Mouse (Mus musculus): ENCODE measurements at regions not wholly inside any gene's neighbourhood (a gene's known extent, or its start where the extent isn't known, plus 50 kb on each side); places are given as distances from the start of the nearest gene placed in this dataset.
"Not testable (repeated sequence)": the region's sequence is repeated elsewhere in the genome, so short reads cannot be mapped to it uniquely, and the experiment has no call there.

DNA sequence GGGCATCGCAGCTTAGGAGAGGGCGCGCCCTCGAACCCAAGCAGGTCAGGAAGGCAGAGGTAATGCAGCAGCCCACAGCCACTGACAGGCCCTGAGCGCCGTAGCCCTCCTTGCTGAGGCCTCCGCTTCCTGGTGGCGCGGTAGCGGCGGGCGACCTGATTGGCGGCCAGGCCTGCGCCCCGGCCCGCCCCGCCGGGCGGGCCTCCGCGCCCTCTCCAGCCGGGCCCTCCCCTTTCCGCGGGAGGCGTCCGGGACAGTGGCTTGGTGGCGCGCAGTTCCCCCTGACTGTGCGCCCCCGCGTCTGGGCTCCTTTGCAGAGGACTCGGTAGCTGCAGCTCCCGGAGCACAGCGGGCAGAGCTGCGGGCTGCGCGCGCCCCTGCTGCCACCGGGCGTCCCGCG lies 242.1 kb downstream of the Gm21863 start:
- DNase-seq (ENCODE audit: extremely low spot score, low spot score), result peak; percentile 35
- H3K27ac ChIP-seq, result peak overlapping the region; percentile 78; the same call in 1 of the 2 replicates
- H3K4me3 ChIP-seq, result peak overlapping the region; percentile 58
- H3K9me3 ChIP-seq, result peaks cover 14% of the 10 kb centered on the region
- H3K36me3 ChIP-seq (replicated peaks); H3K4me1 ChIP-seq; H3K27me3 ChIP-seq (ENCODE audit: poor library complexity, severe bottlenecking): not testable (repeated sequence)
- WGBS, result 1% methylated on average over 34 of the region's 42 CpGs

DNA sequence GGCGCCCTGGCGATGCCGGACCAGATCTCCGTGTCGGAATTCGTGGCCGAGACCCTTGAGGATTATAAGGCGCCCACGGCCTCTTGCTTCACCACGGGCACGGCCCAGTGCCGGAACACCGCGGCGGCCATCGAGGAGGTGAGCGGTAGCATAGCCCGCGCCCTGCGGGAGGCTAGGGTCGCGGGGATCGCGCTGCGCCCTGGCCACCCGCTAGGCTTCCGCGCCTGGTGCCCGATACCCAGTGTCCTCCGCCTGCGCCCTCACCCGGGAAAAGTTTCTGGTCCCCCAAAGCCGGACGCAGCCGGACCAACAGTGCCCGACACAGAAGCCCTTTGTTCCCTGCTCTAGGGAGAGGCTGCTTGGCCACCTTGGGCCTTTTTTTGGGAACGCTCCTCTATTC lies 242.6 kb downstream of the Gm21863 start:
- Histone ChIP-seq H3K9me3 (peaks cover 14% of the 10 kb centered on the region), H3K4me3 (peak overlapping the region; percentile 58), H3K27ac (peak overlapping the region; percentile 78)
- not testable (repeated sequence) for H3K4me1 ChIP-seq; H3K27me3 ChIP-seq (ENCODE audit: poor library complexity, severe bottlenecking); H3K36me3 ChIP-seq (replicated peaks)
- WGBS, result 1% methylated on average over 32 of the region's 37 CpGs
- DNase-seq (ENCODE audit: extremely low spot score, low spot score), result peak; percentile 14

DNA sequence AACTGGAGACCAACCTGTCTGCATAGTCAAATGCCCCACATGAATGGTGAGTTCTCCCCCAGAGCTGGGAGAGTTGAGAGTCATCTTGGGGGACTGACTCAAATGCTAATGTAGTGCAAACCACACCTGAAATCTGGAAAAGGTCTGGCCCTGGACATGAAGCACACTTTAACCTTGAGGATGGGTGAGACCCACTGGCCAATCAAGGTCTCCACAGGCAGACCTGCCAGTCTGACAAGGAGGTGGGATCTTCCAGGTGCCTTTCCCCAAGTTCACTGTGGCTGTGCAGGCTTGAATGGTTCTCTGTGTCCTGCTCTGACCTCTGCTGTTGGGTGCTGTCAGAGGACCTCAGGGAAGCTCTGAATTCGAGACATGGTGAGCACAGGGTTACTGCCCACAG lies 269.6 kb downstream of the Gm21863 start:
- H3K4me1 ChIP-seq; DNase-seq (ENCODE audit: extremely low spot score, low spot score); H3K4me3 ChIP-seq; H3K27ac ChIP-seq: not testable (repeated sequence)
- H3K27me3 ChIP-seq (ENCODE audit: poor library complexity, severe bottlenecking), result peaks cover 14% of the 10 kb centered on the region
- peaks cover 41% of the 10 kb centered on the region for H3K36me3 ChIP-seq (replicated peaks)
- H3K9me3 ChIP-seq, result peaks cover 61% of the 10 kb centered on the region
- 94% methylated on average over 1 of the region's 1 CpGs for WGBS

- DNase-seq (ENCODE audit: extremely low spot score, low spot score), result peak; percentile 14
- H3K27ac ChIP-seq, H3K4me1 ChIP-seq, H3K4me3 ChIP-seq: not testable (repeated sequence)
- H3K36me3 ChIP-seq (replicated peaks), result peaks cover 58% of the 10 kb centered on the region
- 81% methylated on average over 9 of the region's 9 CpGs for WGBS
- H3K27me3 ChIP-seq (ENCODE audit: poor library complexity, severe bottlenecking), result peaks cover 40% of the 10 kb centered on the region
- peaks cover 78% of the 10 kb centered on the region for H3K9me3 ChIP-seq
Measured at GRCm38 (mm10) chr12:20226831-20227230, 272.5 kb downstream of the Gm21863 start.

DNA sequence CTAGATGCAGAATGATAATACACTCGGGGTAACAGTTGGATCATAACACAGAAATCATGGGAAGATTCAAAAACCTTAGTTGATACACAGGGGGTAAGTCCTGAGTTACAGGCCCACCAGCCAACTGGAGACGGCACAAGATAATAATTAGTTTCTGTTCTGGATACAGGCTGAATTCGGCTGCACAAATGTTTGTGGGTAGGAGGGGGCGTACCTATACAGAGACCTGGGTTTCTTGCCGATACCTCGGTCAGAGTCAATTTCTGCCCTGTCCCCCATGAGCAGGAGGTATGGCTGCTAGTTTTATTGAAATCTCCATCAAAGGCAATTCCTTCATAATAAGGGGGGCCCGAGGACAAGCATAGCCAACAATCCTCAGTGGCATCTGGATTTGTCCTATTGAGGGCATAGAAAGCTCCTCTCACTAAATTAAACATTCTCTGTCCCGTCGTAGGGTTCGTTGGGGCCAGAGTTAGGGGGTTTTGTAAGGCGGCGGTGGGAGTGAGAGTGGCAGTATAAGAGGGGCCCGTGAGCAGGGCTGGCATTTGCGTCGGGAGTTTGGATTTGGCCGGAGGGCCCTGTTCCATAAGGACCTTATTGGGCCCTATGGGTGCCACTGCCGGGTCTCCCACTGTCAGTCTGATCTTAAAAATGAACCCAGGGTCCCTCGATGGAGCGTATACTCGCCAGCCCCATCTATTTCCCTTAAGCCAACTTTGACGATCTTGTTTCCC lies 273.3 kb downstream of the Gm21863 start:
- H3K4me1 ChIP-seq, H3K27ac ChIP-seq, H3K4me3 ChIP-seq: not testable (repeated sequence)
- Histone ChIP-seq H3K9me3 (peaks cover 86% of the 10 kb centered on the region), H3K36me3 (replicated peaks) (peaks cover 53% of the 10 kb centered on the region), H3K27me3 (ENCODE audit: poor library complexity, severe bottlenecking) (peaks cover 47% of the 10 kb centered on the region)
- WGBS, result 71% methylated on average over 21 of the region's 21 CpGs
- DNase-seq (ENCODE audit: extremely low spot score, low spot score), result peak; percentile 17

DNA sequence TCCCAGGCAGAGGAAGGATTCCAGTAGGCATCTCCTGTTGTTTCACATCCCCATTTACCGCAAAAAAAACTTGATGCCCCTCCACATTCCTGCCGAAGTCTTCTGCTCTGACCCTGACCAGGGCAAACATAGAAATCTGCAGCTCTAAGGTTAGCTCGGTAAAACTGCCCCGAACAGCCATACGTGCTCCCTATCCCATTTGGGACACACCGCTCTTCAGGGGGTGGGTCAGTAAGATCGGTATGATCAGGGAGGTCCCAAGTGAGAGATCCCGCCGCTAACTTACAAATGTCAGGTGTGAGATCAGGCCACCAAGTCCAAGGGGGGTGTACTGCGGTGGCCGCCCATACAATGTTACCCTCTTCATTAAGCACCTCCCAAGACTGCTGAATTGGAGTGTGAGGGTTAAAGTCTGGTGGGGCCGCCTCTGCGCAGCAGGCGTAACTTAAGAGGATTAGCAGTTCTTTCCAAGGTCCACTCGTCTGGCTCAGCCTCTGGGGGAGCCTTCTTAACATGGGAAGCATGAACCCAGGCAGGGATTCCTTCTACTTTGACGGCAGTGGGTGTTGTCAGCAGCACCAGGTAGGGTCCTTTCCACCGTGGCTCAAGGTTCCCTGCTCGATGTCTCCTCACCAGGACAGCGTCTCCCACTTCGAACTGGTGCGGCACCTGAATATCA lies 274.2 kb downstream of the Gm21863 start:
- peaks cover 54% of the 10 kb centered on the region for H3K36me3 ChIP-seq (replicated peaks)
- H3K27me3 ChIP-seq (ENCODE audit: poor library complexity, severe bottlenecking), result peaks cover 56% of the 10 kb centered on the region
- not testable (repeated sequence) for H3K4me1 ChIP-seq, H3K4me3 ChIP-seq, H3K27ac ChIP-seq
- peak; percentile 20 for DNase-seq (ENCODE audit: extremely low spot score, low spot score)
- WGBS, result 65% methylated on average over 21 of the region's 21 CpGs
- H3K9me3 ChIP-seq, result peaks cover 87% of the 10 kb centered on the region

- H3K27me3 ChIP-seq (ENCODE audit: poor library complexity, severe bottlenecking), result peaks cover 64% of the 10 kb centered on the region
- H3K27ac ChIP-seq; H3K4me1 ChIP-seq; DNase-seq (ENCODE audit: extremely low spot score, low spot score); H3K4me3 ChIP-seq: not testable (repeated sequence)
- WGBS, result 72% methylated on average over 8 of the region's 8 CpGs
- peaks cover 54% of the 10 kb centered on the region for H3K36me3 ChIP-seq (replicated peaks)
- peaks cover 88% of the 10 kb centered on the region for H3K9me3 ChIP-seq
Measured at GRCm38 (mm10) chr12:20229441-20229840, 275.1 kb downstream of the Gm21863 start.

DNA sequence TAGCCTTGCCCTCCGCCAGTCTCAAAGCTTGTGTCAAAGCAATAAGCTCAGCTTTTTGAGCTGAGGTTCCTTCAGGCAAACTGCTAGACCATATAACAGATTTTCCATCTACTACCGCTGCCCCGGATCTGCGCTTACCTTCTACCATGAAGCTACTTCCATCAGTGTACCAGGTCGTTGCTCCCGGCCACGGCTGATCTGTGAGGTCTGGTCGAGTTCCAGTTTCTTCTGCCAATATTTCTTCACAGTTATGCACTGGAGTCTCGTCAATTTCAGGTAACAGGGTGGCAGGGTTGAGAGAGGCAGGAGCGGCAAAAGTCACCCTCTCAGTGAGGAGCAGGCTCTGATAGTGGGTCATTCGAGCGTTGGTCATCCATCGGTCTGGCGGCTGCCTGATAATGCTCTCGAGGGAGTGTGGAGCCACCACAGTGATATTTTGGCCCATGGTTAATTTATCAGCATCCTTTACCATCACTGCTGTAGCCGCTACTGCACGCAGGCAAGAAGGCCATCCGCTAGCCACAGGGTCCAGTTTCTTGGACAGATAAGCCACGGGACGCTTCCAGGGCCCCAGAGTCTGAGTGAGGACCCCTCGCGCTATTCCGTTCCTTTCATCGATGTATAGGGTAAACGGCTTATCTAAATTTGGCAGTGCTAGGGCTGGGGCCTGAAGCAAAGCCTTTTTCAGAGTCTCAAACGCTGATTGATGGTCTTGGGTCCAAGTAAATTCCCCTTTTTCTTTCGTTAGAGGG lies 276.0 kb downstream of the Gm21863 start:
- 66% methylated on average over 27 of the region's 27 CpGs for WGBS

GRCm38 (mm10) chr12:20230893-20231235 lies 276.6 kb downstream of the Gm21863 start:
- 70% methylated on average over 8 of the region's 8 CpGs for WGBS
- H3K4me1 ChIP-seq, result no peaks in the 10 kb centered on the region
- no peak overlapping the region for H3K4me3 ChIP-seq
- peaks cover 64% of the 10 kb centered on the region for H3K27me3 ChIP-seq (ENCODE audit: poor library complexity, severe bottlenecking)
- H3K27ac ChIP-seq, result no peak overlapping the region
- DNase-seq (ENCODE audit: extremely low spot score, low spot score), result peak; percentile 19
- H3K9me3 ChIP-seq, result peaks cover 86% of the 10 kb centered on the region
- peaks cover 54% of the 10 kb centered on the region for H3K36me3 ChIP-seq (replicated peaks)

More for the DNA sequence above, 276.0 kb downstream of the Gm21863 start:
- no peak overlapping the region for H3K27ac ChIP-seq
- DNase-seq (ENCODE audit: extremely low spot score, low spot score), result peak; percentile 42
- peaks cover 85% of the 10 kb centered on the region for H3K9me3 ChIP-seq
- no peak overlapping the region for H3K4me3 ChIP-seq
- no peaks in the 10 kb centered on the region for H3K4me1 ChIP-seq
- peaks cover 64% of the 10 kb centered on the region for H3K27me3 ChIP-seq (ENCODE audit: poor library complexity, severe bottlenecking)
- peaks cover 54% of the 10 kb centered on the region for H3K36me3 ChIP-seq (replicated peaks)

GRCm38 (mm10) chr12:20231528-20231927 lies 277.2 kb downstream of the Gm21863 start:
- peaks cover 87% of the 10 kb centered on the region for H3K9me3 ChIP-seq
- no peak overlapping the region for H3K4me3 ChIP-seq
- peaks cover 54% of the 10 kb centered on the region for H3K36me3 ChIP-seq (replicated peaks)
- peak; percentile 38 for DNase-seq (ENCODE audit: extremely low spot score, low spot score)
- H3K27ac ChIP-seq, result no peak overlapping the region
- H3K4me1 ChIP-seq, result no peaks in the 10 kb centered on the region
- peaks cover 64% of the 10 kb centered on the region for H3K27me3 ChIP-seq (ENCODE audit: poor library complexity, severe bottlenecking)
- 67% methylated on average over 12 of the region's 12 CpGs for WGBS

- DNase-seq (ENCODE audit: extremely low spot score, low spot score), result peak; percentile 15
- Histone ChIP-seq H3K4me1 (no peaks in the 10 kb centered on the region), H3K4me3 (no peak overlapping the region), H3K27ac (no peak overlapping the region), H3K36me3 (replicated peaks) (peaks cover 54% of the 10 kb centered on the region), H3K9me3 (peaks cover 81% of the 10 kb centered on the region), H3K27me3 (ENCODE audit: poor library complexity, severe bottlenecking) (peaks cover 64% of the 10 kb centered on the region)
- WGBS, result 66% methylated on average over 14 of the region's 14 CpGs
Measured at GRCm38 (mm10) chr12:20231986-20232541, 277.8 kb downstream of the Gm21863 start.

DNA sequence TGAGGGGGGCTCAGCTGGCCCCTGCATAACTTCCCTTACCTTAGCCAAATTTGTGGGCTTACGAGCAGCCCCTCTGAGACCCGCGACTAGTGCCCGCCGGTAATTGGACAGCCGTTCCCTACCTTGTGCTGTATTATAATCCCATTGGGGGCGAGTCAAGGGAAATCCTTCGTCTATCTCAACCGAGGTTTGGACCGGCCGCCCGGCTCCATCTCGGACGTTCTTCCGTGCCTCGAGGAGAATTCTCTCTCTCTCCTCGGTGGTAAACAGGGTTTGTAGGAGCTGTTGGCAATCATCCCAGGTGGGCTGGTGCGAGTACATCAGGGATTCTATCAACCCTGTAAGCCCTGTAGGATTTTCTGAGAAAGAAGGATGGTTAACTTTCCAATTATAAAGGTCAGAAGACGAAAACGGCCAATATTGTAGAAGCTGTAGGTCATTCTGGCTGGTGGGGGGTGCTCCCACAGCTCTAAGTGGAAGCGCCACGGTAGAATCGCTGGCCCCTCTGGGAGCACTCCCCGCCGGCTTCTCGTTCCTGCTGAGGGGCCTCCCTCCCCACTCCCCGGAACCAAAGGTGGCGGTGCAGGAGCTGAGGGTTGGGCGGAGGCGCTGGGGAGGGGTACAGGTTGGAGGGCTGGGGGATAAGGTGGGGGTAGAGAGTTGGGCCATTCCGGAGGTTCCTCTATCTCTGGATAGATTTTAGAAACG lies 278.6 kb downstream of the Gm21863 start:
- peak; percentile 36 for DNase-seq (ENCODE audit: extremely low spot score, low spot score)
- H3K9me3 ChIP-seq, result peaks cover 74% of the 10 kb centered on the region
- H3K27me3 ChIP-seq (ENCODE audit: poor library complexity, severe bottlenecking), result peaks cover 56% of the 10 kb centered on the region
- no peaks in the 10 kb centered on the region for H3K4me1 ChIP-seq
- H3K27ac ChIP-seq, result no peak overlapping the region
- 67% methylated on average over 32 of the region's 32 CpGs for WGBS
- H3K36me3 ChIP-seq (replicated peaks), result peaks cover 46% of the 10 kb centered on the region
- H3K4me3 ChIP-seq, result no peak overlapping the region

Data from forebrain, embryonic 10.5 days (tissue).